Mouse (Mus musculus) thymus, postnatal 0 days (tissue): ENCODE data around the gene Atg7. TPM values are rescaled to one million over a fixed set of nuclear protein-coding genes. Genes with fewer than 3 reads are reported as not detected.
"Not testable (repeated sequence)": the region's sequence is repeated elsewhere in the genome, so short reads cannot be mapped to it uniquely, and the experiment has no call there.

Experiments
- DNase-seq: peaks from one replicate; pipeline ENCODE4 v3.0.0-alpha.2; 2015; ENCODE audit warnings: low spot score
- polyA plus RNA-seq: library from polyadenylated mRNA; unstranded; fragments of >200 nt; fragmentation: Nextera tagmentation; extraction: Ambion mirVana; gene quantifications from 2 replicates; pipeline ENCODE4 v1.2.1, GENCODE M21; 2015

Gene Atg7
- polyA plus RNA-seq, 1 experiment from 2014 or later = 19.6 TPM

- peak; percentile 89 for DNase-seq
These were observed 232.2 kb downstream of the Atg7 start for GRCm38 (mm10) chr6:114875018-114875558.

GRCm38 (mm10) chr6:114876033-114876432 is 233.1 kb downstream of the Atg7 start:
- DNase-seq = no peak

- no peak for DNase-seq
These were observed 233.6 kb downstream of the Atg7 start for GRCm38 (mm10) chr6:114876546-114876945.

- DNase-seq = no peak
These were observed 236.1 kb downstream of the Atg7 start for GRCm38 (mm10) chr6:114878841-114879520.

- no peak for DNase-seq
These were observed 237.9 kb downstream of the Atg7 start for GRCm38 (mm10) chr6:114880798-114881197.

GRCm38 (mm10) chr6:114882212-114882611 is 239.3 kb downstream of the Atg7 start:
- no peak for DNase-seq

GRCm38 (mm10) chr6:114882675-114883074 is 239.8 kb downstream of the Atg7 start:
- DNase-seq = no peak

GRCm38 (mm10) chr6:114883261-114883740 is 240.4 kb downstream of the Atg7 start:
- peak; percentile 52 for DNase-seq

GRCm38 (mm10) chr6:114885129-114885528 is 242.2 kb downstream of the Atg7 start:
- DNase-seq = no peak

- DNase-seq = no peak
These were observed 243.1 kb downstream of the Atg7 start for GRCm38 (mm10) chr6:114886012-114886411.

GRCm38 (mm10) chr6:114886504-114887361 is 243.8 kb downstream of the Atg7 start:
- DNase-seq = no peak

GRCm38 (mm10) chr6:114888922-114889321 is 246.0 kb downstream of the Atg7 start:
- DNase-seq = no peak

GRCm38 (mm10) chr6:114889971-114890370 is 247.1 kb downstream of the Atg7 start:
- not testable (repeated sequence) for DNase-seq

- DNase-seq = no peak
These were observed 247.7 kb downstream of the Atg7 start for GRCm38 (mm10) chr6:114890411-114891115.

- no peak for DNase-seq
These were observed 248.4 kb downstream of the Atg7 start for GRCm38 (mm10) chr6:114891272-114891671.

GRCm38 (mm10) chr6:114891771-114892170 is 248.9 kb downstream of the Atg7 start:
- DNase-seq = no peak

GRCm38 (mm10) chr6:114892363-114892762 is 249.5 kb downstream of the Atg7 start:
- DNase-seq = no peak

GRCm38 (mm10) chr6:114893427-114894209 is 250.7 kb downstream of the Atg7 start:
- DNase-seq = peak; percentile 80

- DNase-seq = peak; percentile 78
These were observed 251.7 kb downstream of the Atg7 start for GRCm38 (mm10) chr6:114894548-114895106.

GRCm38 (mm10) chr6:114895191-114895590 is 252.3 kb downstream of the Atg7 start:
- no peak for DNase-seq
